Mouse (Mus musculus) cortical plate, adult 2 months (tissue): ENCODE measurements around the gene Gm7030.
"Not testable (repeated sequence)": the region's sequence is repeated elsewhere in the genome, so short reads cannot be mapped to it uniquely, and the experiment has no call there.

Experiments
- CTCF ChIP-seq: fragments of 200-500 bp; IDR thresholded peaks from 2 replicates; pipeline ENCODE4 v1.5.1; 2011; ENCODE audit warnings: mild to moderate bottlenecking, control low read depth, low read length; ENCODE audit not compliant: insufficient read depth; ENCODE audit errors: extremely low read depth
- POLR2A ChIP-seq: fragments of 200-500 bp; IDR thresholded peaks from 2 replicates; pipeline ENCODE4 v1.6.1; 2011; ENCODE audit warnings: mild to moderate bottlenecking, low read length, control low read depth; ENCODE audit not compliant: insufficient read depth; ENCODE audit errors: extremely low read depth

DNA sequence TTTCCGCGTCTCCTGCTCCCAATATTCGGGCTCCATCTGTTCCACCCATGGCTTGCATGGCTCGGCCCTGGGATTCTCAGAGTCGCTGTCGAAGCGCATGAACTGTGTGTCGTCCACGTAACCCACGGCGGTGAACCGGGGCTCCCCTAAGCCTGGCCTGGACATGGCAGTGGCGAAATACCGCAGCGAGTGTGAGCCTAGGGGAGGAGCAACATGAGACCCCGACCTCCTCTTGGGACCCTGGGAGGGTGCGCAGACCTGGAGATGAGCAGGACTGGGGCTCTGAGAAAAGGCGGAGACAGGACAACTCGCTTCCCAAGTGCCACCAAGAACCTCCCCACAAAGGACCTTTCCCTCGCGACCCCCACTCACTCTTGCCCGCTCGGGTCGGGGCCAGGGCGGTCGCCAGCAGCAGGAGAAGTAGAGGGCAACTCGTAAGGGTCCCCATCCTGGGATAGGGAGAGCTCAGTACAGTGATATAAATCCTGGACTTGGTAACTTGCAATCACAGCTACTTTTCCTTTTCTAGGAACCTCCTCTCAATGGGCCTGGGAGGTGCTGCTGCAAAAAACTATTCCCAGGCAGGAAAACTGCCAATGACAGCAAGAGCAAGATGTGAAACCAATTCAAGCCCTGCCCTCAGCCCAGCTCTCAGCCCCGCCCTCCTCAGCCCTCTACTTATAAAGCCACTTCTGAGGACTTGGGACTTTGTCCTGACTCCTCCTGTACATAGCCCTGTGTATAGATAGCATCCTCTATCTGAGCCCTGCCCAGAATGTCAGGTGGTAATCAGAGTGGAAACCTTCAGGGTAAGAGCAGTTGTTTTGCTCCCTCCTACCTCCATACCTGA is at the start of gene Gm7030:
- not testable (repeated sequence) for TF ChIP-seq CTCF, POLR2A
